Mouse (Mus musculus): ENCODE measurements at regions not wholly inside any gene's neighbourhood (a gene's known extent, or its start where the extent isn't known, plus 50 kb on each side); places are given as distances from the start of the nearest gene placed in this dataset.

DNA sequence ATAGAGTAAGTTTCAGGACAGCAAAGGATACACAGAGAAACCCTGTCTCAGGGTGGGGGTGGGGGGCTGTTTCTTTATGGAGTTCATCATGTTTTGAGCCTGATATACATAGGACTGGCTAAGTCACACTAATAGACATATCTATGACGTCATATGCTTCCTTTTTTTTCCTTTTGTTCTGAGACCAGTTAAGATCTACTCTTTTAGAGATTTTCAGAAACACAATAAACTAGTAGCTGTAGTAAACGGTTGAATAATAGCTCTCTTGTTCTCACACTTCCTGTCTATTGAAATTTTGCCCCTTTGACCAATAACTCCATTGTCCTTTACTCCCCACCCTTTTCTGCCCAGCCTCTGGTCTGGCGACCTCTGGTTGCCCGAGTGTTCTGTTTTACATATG is 382.6 kb upstream of the Jarid2 start:
- DNase-seq (ENCODE audit: low spot score) = no peak

DNA sequence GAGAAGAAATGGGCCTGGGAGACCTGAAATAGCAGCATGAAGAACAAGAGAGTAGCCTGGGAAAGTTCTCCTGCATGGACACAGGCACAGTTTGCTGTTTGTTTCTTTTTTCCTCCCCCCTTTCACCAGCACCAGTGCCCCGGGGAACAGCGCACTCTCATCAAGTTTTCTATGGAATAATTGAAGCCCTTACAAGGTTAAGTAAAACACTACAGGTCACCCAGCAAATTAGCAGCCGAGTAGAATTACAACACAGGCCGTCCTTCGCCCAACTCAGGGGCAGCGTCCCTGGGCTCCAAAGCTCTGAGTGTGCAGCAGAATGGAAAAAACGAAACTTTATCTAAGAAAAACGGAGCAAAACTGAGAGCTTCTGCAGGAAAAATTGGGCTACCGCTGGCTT is 381.6 kb upstream of the Jarid2 start:
- DNase-seq (ENCODE audit: low spot score) = no peak

DNA sequence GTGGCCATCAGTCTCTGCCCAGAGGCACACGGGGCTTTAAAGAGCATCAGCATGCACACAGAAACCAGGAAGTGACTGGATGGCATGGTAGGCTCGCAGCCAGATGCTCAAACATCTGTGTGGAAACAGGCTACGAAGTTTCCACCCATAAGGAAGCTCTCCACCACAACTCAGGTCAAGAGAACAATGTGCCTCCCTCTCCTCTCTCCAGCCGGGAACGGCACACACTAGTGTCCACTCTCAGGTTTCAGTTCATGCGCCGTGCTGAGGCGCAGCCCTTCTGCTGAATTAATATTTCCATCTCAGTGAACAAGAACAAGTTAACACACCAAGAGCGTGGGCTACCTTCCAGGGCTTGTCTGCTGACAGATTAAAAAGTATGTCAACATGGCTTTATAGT is 375.4 kb upstream of the Jarid2 start:
- no peak for DNase-seq (ENCODE audit: low spot score)

DNA sequence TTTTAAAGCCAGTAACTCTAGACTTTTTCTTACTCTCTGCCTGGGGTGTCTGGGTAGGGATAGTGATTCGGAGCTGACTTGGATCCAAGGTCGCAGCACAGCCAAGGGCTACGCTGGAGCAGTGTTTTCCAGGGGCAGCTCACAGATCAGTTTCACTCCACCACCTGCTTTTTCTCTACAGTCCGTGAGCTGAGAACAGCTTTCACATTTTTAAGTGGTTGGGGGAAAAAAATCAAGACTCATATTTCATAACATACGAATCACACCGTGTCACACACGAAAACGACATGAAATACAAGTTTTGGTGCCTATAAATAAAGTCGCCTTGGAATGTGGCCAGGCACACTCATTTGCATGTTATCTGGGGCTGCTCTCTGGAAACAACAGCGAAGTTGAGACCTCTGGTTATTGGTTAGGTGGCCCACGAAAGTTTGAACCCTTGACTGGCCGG is 373.5 kb upstream of the Jarid2 start:
- DNase-seq (ENCODE audit: low spot score) = no peak

DNA sequence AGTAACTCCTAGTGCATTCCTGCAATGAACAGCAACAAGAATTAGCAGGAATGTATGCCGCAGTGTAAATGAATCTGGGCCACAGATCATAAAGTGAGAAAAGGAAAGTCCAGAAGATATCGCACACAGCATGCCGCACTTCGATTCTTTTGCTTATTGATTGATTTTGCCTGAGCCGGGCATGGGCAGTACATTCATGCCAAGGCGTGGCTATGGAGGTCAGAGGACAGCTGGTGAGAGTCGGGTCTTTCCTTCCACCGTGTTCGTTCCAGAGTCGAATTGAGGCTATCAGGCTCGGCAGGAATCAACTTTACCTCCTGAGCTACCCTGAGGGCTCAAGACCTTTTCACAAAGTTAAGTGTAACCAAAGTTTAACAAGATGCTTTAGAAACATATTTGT is 372.3 kb upstream of the Jarid2 start:
- DNase-seq (ENCODE audit: low spot score) = no peak

DNA sequence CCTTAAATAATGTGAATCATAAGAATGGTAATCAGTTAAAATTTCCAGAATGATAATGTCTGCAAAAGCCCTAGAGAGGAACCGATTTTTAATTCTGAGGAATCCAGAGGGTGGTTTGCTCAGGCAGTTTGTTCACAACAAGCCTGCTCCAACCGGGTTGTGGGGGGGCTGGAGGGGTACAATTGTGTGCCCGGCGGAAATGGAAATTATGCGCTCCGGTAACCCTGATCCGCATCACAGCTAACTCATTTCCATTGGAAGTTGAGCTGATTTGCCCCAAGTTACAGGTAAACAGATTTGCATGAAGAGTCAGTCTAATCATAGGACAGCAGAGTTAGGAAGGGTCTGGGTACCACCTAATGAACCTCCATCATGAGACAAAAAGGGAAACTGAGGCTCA is 369.9 kb upstream of the Jarid2 start:
- DNase-seq (ENCODE audit: low spot score) = no peak

DNA sequence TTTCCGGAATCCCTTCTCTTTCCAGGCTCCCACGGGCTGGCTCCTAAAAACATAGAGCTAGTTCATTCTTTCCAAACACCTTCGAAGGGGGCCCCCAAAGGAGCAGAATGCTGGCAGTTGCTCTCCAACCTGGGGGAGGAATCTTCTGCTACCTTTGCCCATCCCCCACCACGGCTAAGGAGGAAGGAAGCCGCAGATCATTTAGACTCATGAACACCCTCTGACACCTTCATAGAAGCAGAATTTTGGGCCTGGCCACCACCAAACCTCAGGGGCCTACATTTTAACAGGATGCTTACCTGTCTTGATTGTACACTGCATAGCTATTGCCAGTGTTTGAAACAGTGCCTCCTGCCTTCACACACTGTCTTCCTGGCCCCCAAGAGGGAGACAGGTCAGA is 369.3 kb upstream of the Jarid2 start:
- no peak for DNase-seq (ENCODE audit: low spot score)

DNA sequence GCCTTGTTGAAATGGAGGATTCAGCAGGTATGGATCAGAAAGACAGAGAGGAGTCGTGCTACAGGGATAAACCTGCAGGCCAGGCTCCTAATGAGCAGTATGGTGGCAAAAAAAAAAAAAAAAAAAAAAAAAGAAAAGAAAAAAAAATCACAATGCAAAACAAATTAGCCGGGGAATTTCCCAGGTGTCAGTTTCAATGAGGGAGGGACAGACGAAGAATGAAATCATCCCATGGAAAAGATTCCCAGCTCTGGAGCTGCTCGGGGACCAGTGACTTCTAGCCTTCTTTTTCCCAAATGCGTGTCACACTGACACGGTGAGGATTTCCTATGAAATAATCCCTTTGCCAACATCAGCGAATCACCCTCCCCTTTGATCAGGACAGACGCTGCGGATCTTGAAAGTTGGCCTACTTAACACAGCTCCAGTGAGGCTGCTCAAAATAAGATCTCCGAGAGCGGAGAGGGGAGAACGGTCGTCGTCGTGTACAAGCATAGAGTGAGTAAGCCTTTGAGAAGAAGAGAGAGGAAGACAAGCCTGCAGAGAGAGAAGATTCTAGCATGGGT is 368.5 kb upstream of the Jarid2 start:
- peak; percentile 23 for DNase-seq (ENCODE audit: low spot score)

DNA sequence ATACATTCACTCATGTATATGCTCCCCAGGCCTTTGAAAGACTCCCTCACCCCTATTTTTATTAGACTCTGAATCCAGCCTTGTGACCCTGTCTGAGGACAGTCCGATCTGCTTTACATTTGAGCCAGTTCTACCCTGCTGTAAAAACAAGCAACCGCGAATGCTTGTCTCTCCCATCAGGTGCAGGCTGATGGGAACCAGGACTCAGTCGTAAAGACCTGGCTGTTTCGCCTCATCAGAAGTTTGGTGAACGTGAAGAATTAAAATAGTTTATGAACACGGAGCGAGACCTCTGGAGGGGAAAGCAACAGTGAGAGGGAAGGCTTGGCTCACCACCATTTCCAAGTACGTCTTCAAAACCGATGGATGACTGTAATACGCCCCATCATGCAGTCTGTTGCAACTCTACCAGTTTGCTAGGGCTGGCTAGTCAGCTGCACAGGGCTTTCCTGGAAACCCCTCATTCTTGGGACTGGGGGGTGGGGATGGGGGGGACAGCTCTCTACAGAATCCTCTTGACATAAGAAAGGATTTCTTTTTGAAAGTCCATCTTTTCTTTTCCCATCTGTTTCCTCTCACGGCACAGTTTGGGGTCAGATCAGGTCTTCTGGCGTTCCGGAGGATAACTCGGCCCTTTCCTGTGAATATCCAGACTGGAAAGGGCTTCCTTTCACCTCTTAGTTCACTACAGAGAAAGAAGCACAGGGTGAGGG is 366.8 kb upstream of the Jarid2 start:
- no peak for DNase-seq (ENCODE audit: low spot score)

DNA sequence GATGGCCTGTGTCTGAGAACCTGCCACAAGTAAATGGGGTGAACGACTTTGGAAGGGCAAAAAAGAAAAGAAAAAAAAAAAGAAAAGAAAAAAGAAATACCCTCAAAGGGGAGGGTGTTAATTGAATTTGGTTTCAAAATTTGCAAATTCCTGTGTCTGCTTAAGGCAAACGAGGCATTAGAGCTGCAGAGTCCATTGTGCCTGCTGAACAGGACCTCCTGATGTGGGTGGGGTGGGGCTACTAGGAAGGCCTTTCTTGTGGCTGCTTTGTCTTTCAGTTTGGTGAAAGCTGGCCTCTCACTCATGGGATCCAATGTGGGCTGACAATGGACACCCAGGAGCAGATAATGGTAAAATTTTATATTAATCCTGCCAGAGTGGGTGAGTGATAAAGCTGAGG is 366.3 kb upstream of the Jarid2 start:
- DNase-seq (ENCODE audit: low spot score) = no peak

DNA sequence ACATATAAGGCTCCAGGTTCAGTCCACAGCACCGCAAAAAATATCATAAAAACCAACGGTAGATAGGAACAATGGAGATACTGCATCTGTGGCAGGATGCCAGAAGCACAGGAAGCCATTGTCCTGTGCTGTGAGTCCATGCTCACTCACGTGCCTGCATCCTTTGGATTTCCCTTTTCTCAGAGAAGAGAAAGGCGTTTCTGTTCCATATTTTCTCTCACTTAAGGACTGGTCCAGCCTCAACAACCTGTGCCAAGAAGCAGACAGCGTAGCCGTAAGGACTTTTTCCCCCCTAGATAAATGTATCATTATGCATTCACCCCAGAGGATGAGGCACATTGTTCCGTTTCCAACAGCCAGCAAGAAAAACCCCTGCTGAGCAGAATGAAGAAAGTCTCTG is 360.0 kb upstream of the Jarid2 start:
- DNase-seq (ENCODE audit: low spot score) = no peak

DNA sequence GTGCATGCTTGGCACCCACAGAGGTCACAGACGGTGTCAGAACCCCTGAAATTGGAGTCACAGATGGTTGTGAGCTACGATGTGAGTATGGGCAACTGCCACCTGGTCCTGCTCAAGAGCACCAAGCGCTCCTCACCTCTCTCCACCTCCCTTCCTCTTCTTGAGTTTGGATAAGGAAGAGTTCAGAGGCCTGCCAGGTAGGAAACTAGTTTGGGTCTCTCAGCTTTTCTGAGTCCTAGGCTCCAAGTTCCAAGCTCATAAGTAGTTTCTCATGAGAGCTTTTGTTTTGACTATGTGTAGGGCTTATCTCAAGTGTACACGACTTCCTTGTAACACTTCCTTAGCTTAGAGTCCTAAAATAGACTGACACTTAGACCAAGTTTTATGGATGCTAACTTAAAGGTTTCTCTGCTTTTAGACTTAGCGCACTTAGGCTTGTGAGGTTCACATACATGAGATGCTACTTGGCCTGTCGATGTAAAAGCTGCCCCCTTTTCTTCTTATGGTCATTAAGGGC is 356.9 kb upstream of the Jarid2 start:
- no peak for DNase-seq (ENCODE audit: low spot score)

DNA sequence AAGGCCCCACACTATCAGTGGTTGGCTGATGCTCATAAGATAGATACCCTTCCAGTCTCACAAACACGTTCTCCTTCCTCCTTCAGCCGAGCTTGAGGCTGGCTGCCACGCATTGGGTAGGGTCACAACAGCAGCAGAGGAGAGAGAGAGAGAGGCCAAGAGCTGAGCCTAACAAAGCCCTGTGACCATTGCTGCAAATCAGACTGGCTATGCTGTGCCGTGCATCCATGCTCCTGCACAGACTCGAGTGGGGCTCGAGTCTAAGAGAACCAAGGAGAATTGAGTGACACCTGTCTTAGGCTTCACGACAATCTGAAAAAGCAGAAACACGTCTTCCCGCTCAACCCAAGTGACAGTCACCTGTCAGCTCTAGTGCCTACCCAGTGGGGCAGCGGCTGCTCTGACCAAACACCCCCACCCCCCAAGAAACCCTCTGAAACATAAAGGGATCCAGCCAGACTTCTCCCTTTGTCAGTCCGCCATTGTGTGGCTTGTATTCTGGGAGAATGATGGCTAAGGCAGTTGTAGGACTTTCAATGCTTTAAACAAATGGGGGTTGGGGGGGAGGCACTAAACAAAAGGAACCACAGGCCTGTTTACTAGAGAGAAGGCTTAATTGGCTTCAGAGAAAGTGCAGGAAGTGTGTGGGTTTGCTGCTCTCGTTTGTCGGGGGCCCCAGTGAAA is 353.7 kb upstream of the Jarid2 start:
- no peak for DNase-seq (ENCODE audit: low spot score)

DNA sequence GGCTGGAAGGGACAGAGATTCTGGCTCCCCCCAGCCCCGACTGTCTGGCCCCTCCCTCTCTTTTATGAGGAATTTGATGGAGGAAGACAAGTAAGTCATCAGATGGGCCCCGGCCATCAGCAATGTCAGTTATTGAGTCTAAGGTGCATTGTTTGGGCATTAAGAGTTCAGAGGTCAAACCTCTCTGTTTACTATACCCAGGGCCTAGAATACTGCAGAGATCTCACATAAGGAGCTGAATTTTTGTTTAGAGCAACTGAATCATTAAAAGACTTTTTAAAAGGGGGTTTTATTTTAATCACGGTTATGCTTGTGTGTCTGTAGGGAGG is 353.1 kb upstream of the Jarid2 start:
- no peak for DNase-seq (ENCODE audit: low spot score)

DNA sequence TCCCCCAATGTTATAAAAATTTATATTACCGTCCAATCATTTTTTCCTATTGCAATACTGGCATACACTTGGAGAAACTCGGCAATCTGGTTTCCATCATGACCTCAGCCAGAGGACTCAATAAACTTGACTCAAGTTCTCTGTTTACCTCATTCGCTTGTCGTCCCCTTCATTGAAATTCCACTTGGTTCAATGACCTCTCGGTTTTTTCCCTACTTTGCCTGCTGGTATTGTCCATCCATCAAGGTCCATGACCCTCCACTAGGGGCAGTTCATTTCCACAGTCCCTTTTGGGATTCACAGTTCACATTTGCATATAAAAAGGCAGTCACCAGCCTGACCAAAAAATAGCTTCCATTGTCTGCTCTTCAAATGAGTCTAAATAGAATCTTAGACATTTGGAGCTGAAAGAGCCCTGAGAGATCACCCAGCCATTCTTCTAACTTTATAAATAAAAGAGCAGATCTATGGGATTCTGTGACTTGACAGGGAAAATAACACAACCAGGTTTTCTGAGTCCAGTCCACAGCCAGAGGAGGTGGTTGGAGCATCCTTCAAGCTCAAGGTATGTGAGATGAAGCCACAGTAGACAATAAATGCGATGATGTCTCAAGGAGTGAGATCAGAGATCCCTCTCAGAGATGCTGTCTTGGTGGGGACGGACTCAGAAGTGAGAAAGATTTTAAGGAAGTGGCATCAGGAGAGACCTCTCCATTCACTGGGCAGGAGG is 347.4 kb upstream of the Jarid2 start:
- no peak for DNase-seq (ENCODE audit: low spot score)

DNA sequence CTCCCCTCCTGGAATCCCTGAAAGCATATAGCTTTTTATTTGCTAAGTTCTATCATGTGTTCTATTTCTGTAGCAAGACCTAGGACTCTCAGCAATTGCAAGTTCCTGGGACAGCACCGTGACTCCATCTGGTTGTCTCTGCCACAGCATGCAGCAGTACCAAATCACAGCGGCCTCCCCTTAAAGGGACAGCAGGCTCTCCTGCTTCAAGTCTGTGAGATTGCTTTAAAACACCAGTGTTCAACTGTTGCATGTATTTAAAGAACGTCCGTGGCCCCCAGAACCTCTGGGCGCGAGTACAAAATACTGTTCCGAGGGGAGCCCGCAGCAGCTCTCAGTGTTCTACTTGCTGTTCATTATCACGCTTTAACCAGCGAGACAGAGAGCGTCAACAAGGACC is 346.0 kb upstream of the Jarid2 start:
- DNase-seq (ENCODE audit: low spot score) = no peak

DNA sequence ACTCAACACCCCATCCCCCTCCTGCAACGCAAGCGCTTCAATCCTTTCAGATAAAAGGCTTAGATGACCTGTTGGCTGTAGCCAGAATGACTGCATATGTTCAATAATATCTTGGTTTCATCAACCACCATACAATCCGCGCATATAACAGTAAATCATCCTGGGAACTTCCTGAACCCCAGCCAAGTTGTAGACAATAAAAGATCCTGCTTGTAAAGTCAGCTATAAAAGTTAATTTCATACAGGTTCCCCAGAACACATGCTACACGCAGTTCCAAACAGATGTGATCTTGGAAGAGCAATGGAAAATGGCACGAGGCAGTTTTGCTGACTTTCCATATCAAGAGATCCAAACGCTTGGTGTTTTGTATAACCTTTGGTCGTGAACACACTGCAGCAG is 342.5 kb upstream of the Jarid2 start:
- no peak for DNase-seq (ENCODE audit: low spot score)

DNA sequence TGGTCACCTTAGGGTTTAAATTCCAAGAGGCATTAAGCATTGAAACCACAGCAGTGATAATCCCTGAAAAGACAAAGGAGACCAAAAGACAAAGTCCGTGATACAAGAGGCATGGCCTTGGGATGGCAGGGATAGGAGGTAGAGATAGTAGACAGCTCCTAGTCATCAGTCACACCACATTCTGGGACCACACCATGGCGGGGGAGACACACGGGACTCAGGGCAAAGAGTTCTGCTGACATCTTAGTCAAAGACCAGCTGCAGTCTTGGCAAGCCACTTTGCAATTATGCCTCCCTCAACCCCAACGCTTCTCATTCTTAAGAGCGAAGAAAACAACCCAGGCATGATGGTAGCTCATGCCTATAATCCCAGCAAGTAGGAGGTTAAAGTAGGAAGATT is 339.6 kb upstream of the Jarid2 start:
- DNase-seq (ENCODE audit: low spot score) = no peak

DNA sequence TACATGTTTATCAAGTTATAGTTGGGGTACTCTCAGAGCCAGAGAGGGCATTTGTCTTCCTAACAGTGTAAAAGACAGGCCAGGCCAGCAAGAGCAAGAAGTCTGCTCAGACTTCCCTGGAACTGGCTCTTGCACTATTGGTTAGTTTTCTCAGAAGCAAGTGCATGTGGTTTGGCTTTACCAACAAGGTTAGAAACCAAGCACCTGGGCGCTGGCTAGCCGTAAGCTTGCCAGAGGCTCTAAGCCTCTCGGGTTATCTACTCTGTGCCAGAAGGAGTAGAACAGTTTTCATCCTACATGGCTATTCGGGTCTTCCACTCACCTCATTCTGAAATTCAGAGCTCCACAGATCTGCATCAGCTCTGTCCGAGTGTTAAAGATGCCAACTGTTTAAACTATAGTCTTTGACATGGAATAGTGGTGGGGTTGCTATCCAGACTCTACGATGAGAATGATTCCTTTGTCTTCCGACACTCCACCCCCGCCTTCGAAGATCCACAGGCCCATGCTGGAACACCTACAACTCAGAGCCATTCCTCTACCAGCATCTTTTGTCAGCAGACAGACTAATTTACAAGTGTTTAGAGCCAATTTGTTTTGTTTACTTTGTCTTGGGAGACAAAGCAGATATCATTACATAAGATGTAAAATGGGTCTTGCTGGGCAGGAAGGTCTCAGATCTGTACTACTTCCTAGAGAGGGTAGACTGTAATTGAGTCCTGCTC is 338.4 kb upstream of the Jarid2 start:
- DNase-seq (ENCODE audit: low spot score) = no peak

DNA sequence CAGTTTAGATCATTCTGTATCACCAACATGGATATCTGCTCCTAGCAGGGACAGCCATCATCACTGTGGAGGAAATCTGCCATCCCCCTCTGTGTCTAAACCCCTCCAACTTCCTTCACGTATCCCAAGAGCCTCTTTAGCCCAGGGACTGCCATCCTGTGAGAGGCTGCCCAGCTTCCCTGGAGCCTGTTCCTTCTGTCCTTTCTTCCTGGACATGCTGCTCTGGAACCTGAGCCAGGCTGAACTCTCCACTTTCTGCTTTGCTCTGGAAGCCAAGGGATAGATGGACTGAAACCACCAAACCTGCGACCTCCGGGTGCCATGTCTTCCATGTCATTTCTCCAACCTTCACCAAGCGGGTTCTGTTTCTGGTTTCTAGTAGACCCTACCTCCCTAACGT is 335.3 kb upstream of the Jarid2 start:
- DNase-seq (ENCODE audit: low spot score) = no peak

DNA sequence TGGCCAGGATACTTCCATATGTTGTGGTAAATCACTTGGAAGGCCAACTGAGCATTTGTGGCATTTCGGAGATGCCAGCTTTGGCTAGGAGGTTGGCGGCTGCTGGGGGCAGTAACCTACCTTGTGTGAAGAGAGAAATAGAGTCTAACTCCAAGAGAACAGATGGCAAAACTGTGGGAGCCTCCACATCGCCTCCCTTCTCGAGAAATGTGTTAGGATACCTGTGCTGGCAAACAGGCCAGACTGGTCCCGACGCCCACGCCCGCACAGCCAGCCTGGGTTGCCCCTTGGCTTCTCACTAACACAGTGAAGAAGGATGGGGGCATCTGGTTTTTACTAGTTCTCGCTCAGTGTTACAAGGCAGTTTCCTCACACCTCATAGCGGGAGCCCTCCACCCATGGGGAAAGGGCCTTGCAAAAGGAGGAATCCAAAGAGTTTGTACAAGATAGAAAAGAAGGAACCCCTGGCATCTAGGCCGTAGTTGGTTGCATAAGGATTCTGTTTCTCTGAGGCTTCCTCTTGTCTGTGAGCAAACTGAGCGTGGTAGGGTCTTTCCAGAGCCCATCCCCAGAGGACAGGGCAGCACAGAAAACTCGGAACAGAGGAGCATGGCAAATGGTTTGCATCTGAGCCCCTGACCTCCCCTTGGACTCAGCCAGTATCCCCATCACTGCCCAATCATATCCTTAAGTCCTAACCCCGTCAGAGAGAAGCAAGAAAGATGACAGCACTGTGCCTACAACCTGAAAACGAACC is 330.5 kb upstream of the Jarid2 start:
- no peak for DNase-seq (ENCODE audit: low spot score)

DNA sequence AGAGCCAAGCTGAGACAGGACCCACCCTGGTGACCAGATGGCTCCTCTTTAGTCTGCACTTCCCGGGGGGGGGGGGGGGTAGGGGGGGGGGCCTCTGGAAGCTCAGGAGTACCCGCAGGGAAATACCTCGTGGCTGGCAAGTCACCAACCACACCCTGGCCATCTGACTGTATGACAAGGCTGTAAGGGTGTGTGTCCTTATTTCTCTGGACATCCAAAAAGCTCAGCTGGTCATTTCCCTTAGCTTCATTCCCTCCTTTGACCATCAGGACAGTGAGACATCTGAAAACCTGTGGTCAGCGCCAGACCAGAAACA is 329.9 kb upstream of the Jarid2 start:
- DNase-seq (ENCODE audit: low spot score) = peak; percentile 39
